Mouse (Mus musculus): ENCODE data around the gene Taar3.

GRCm38 (mm10) chr10:23938312-23938711 is 11.0 kb upstream of the Taar3 start, which contains the start of gene Taar2:
- no peak for TF ChIP-seq CTCF (conservative IDR thresholded peaks at IDR 0.05; ENCODE audit: insufficient read depth, insufficient read length, low read depth, low read length)
- no peak for TF ChIP-seq POLR2A (IDR thresholded peaks at IDR 0.05; ENCODE audit: low read depth, low read length)

Measured in kidney, adult 2 months (tissue).